Comparison of ENCODE assay signal across 8 mouse cellular contexts in the genomic region with DNA sequence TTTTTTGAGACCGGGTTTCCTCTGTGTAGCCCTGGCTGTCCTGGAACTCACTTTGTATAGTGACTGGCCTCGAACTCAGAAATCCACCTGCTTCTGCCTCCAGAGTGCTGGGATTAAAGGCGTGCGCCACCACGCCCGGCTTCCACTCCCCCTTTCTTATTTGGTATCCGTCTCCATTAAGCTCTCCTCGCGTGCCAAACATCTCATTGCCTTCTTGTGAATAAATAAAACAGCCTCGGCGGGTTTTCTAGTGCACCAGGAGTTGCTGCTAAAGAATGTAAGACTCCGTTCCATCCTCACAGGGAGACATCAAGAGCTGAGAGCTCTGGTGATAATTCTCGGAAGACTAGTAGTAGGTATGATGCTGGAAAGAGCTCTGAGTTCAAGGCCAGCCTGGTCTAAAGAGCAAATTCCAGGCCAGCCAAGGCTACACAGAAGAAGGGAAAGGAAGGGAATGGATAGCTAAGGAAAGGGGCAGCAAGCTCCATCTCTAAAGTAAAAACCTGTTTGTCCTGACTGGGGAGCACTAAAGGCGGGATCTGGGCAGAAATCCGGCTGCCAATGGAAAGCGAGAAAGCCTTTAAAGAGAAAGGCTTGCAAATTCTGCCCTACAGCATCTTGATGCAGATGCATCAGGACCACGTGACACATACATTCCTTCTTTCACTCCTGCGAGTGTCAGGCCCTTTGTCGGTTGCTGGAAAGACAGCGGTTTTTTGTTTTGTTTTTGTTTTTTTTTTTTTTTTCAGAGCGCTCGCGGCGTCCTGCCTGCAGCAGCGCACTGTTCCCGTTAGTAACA. TPM values are rescaled to one million over a fixed set of nuclear protein-coding genes. Genes with fewer than 3 reads are reported as not detected.
DNase-seq lines count a peak whose midpoint lies in the region; ATAC-seq and TF ChIP-seq lines count a peak whose summit lies in the region.

No protein-coding gene starts in this region.

- H3K4me2 ChIP-seq in forebrain, embryonic 13.5 days: peak overlapping the region; percentile 72
- peak overlapping the region; percentile 79 for H3K4me2 ChIP-seq in hindbrain, embryonic 15.5 days

- no peaks in the 10 kb centered on the region for H3K4me1 ChIP-seq in spleen, adult 2 months (ENCODE audit: control insufficient read depth, insufficient read depth, insufficient read length)
- H3K4me1 ChIP-seq in forebrain, embryonic 13.5 days: peaks cover 8% of the 10 kb centered on the region
- H3K4me1 ChIP-seq in hindbrain, embryonic 15.5 days (replicated peaks): peaks cover 14% of the 10 kb centered on the region

- H3K27ac ChIP-seq in spleen, adult 2 months (ENCODE audit: insufficient read depth, low read length): no peak overlapping the region
- H3K27ac ChIP-seq in forebrain, embryonic 13.5 days: peak overlapping the region; percentile 80
- H3K27ac ChIP-seq in hindbrain, embryonic 15.5 days (replicated peaks): peak overlapping the region; percentile 69

- H3K9me3 ChIP-seq in forebrain, embryonic 13.5 days (replicated peaks): no peaks in the 10 kb centered on the region
- H3K9me3 ChIP-seq in hindbrain, embryonic 15.5 days: no peaks in the 10 kb centered on the region

- ATAC-seq in forebrain, embryonic 13.5 days: peak; percentile 44
- ATAC-seq in hindbrain, embryonic 15.5 days (ENCODE audit: low FRiP score, low read depth): peak; percentile 46

- H3K4me3 ChIP-seq in spleen, adult 2 months (ENCODE audit: extremely low read depth, insufficient read depth, insufficient read length): peak overlapping the region; percentile 78
- peak overlapping the region; percentile 54 for H3K4me3 ChIP-seq in forebrain, embryonic 13.5 days
- peak overlapping the region; percentile 56 for H3K4me3 ChIP-seq in hindbrain, embryonic 15.5 days

- 17% methylated on average over 26 of the region's 26 CpGs for WGBS in spleen, adult 2 months
- 6% methylated on average over 26 of the region's 26 CpGs for WGBS in forebrain, embryonic 13.5 days
- 6% methylated on average over 26 of the region's 26 CpGs for WGBS in hindbrain, embryonic 15.5 days

- no peak for TF ChIP-seq POLR2A in spleen, adult 2 months (IDR thresholded peaks at IDR 0.05; ENCODE audit: low read depth, low read length)

- no peaks in the 10 kb centered on the region for H3K27me3 ChIP-seq in spleen, adult 2 months (ENCODE audit: control insufficient read depth, insufficient read depth, low read length)
- H3K27me3 ChIP-seq in forebrain, embryonic 13.5 days: no peaks in the 10 kb centered on the region
- H3K27me3 ChIP-seq in hindbrain, embryonic 15.5 days: no peaks in the 10 kb centered on the region

- no peaks in the 10 kb centered on the region for H3K36me3 ChIP-seq in spleen, adult 2 months (ENCODE audit: control insufficient read depth, insufficient read depth, low read length)
- no peaks in the 10 kb centered on the region for H3K36me3 ChIP-seq in forebrain, embryonic 13.5 days (ENCODE audit: poor library complexity, severe bottlenecking)
- H3K36me3 ChIP-seq in hindbrain, embryonic 15.5 days: no peaks in the 10 kb centered on the region

- peak overlapping the region; percentile 56 for H3K9ac ChIP-seq in forebrain, embryonic 13.5 days
- peak overlapping the region; percentile 56 for H3K9ac ChIP-seq in hindbrain, embryonic 15.5 days

- no peak for DNase-seq in spleen, adult 2 months (ENCODE audit: low read depth in 1 of 2, low spot score in 2 of 2)
- DNase-seq in spleen, postnatal 14 days (ENCODE audit: low spot score in 2 of 2): no peak
- peak; percentile 26 for DNase-seq in cerebellum, adult 11 months
- peak; percentile 21 for DNase-seq in left cerebral cortex, adult 11 months (ENCODE audit: low spot score)
- DNase-seq in lung, postnatal 36 days: peak; percentile 48
- DNase-seq in right cerebral cortex, postnatal 14 days: peak; percentile 13

- no peak for TF ChIP-seq CTCF in spleen, adult 2 months (IDR thresholded peaks at IDR 0.05; ENCODE audit: extremely low read depth, insufficient read depth, insufficient read length, insufficient replicate concordance)

RNA-seq across cellular contexts. Expression of gene Sord, which starts 0.6 kb away (rescaled TPM):
- 6.8 and 6.9 TPM in 2 replicates for polyA plus RNA-seq in spleen, adult 2 months (2012; rRNA removed)
- 18.8 and 19.8 TPM in 2 replicates for polyA plus RNA-seq in forebrain, embryonic 13.5 days (2015; fragmentation: Nextera tagmentation; extraction: Ambion mirVana)
- polyA plus RNA-seq in hindbrain, embryonic 15.5 days (2015; fragmentation: Nextera tagmentation; extraction: Ambion mirVana): 22.7 and 23.7 TPM in 2 replicates

RNA-seq across cellular contexts. Expression of gene Terb2, which starts 47.9 kb away (rescaled TPM):
- not detected in 2 replicates for polyA plus RNA-seq in spleen, adult 2 months (2012; rRNA removed)
- polyA plus RNA-seq in forebrain, embryonic 13.5 days (2015; fragmentation: Nextera tagmentation; extraction: Ambion mirVana): not detected in 2 replicates
- 0.09 TPM in 1 of 2 replicates, not detected in the other for polyA plus RNA-seq in hindbrain, embryonic 15.5 days (2015; fragmentation: Nextera tagmentation; extraction: Ambion mirVana)

RNA-seq across cellular contexts. Expression of gene Patl2, which starts 48.0 kb away (rescaled TPM):
- polyA plus RNA-seq in spleen, adult 2 months (2012; rRNA removed): 0.06 and 0.11 TPM in 2 replicates
- polyA plus RNA-seq in forebrain, embryonic 13.5 days (2015; fragmentation: Nextera tagmentation; extraction: Ambion mirVana): not detected in 2 replicates
- polyA plus RNA-seq in hindbrain, embryonic 15.5 days (2015; fragmentation: Nextera tagmentation; extraction: Ambion mirVana): 0.07 TPM in 1 of 2 replicates, not detected in the other

Comparison
In these comparisons a context has a peak if more than half of its experiments do, and no peak if none do; other contexts are left out.
1. DNase-seq: peak in cerebellum, adult 11 months (single experiment), left cerebral cortex, adult 11 months (single experiment), lung, postnatal 36 days (single experiment) and right cerebral cortex, postnatal 14 days (single experiment); none in spleen, adult 2 months (0 of 2) and spleen, postnatal 14 days (0 of 2).
2. Peak in every context shown above with its lines, with median percentiles within 50 percentile points of each other: H3K4me3 ChIP-seq.